Mouse (Mus musculus) CH12F3 (cell line): Measurements from ENCODE around the gene Macrod2.

Experiments used
- in situ Hi-C: fragments of 300-500 bp; cut with MboI; formaldehyde crosslinking; loops from 2 replicates; pipeline ENCODE4 v1.14.3; 2020; ENCODE audit warnings: low sequenced_read_pairs

The Macrod2 gene

GRCm38 (mm10) chr2:141911831-141912447, 1516.8 kb downstream of the Macrod2 start:
- in situ Hi-C loops: no loop called here

GRCm38 (mm10) chr2:141913486-141913885, 1518.4 kb downstream of the Macrod2 start:
- in situ Hi-C loops: no loop called here

GRCm38 (mm10) chr2:141913894-141914293, 1518.8 kb downstream of the Macrod2 start:
- in situ Hi-C loops: no loop called here

GRCm38 (mm10) chr2:141920377-141920992, 1525.4 kb downstream of the Macrod2 start:
- in situ Hi-C loops: no loop called here

- in situ Hi-C loops: no loop called here
These were observed 1540.0 kb downstream of the Macrod2 start for GRCm38 (mm10) chr2:141935130-141935529.

- in situ Hi-C loops: no loop called here
These were observed 1559.7 kb downstream of the Macrod2 start for GRCm38 (mm10) chr2:141954795-141955194.

GRCm38 (mm10) chr2:141955197-141955596, 1560.1 kb downstream of the Macrod2 start:
- in situ Hi-C loops: no loop called here

GRCm38 (mm10) chr2:141962868-141963267, 1567.8 kb downstream of the Macrod2 start:
- in situ Hi-C loops: no loop called here

- in situ Hi-C loops: no loop called here
These were observed 1588.7 kb downstream of the Macrod2 start for GRCm38 (mm10) chr2:141983664-141984395.

GRCm38 (mm10) chr2:141998901-141999300, 1603.8 kb downstream of the Macrod2 start:
- in situ Hi-C loops: no loop called here

GRCm38 (mm10) chr2:142024534-142025155, 1629.5 kb downstream of the Macrod2 start:
- in situ Hi-C loops: no loop called here

GRCm38 (mm10) chr2:142026721-142027120, 1631.6 kb downstream of the Macrod2 start:
- in situ Hi-C loops: no loop called here

- in situ Hi-C loops: no loop called here
These were observed 1635.9 kb downstream of the Macrod2 start for GRCm38 (mm10) chr2:142030756-142031646.

GRCm38 (mm10) chr2:142055576-142055975, 1660.5 kb downstream of the Macrod2 start:
- in situ Hi-C loops: no loop called here

GRCm38 (mm10) chr2:142057889-142058750, 1663.0 kb downstream of the Macrod2 start:
- in situ Hi-C loops: no loop called here

- in situ Hi-C loops: no loop called here
These were observed 1663.6 kb downstream of the Macrod2 start for GRCm38 (mm10) chr2:142058751-142059090.

GRCm38 (mm10) chr2:142108947-142109346, 1713.8 kb downstream of the Macrod2 start:
- in situ Hi-C loops: no loop called here

GRCm38 (mm10) chr2:142116623-142117022, 1721.5 kb downstream of the Macrod2 start:
- in situ Hi-C loops: no loop called here

- in situ Hi-C loops: no loop called here
These were observed 1733.0 kb downstream of the Macrod2 start for GRCm38 (mm10) chr2:142128109-142128508.

GRCm38 (mm10) chr2:142129166-142129565, 1734.1 kb downstream of the Macrod2 start:
- in situ Hi-C loops: no loop called here
